Mouse (Mus musculus) A20 (cell line): ENCODE measurements around the gene Palm2.

Experiments
- DNase-seq: peaks from one replicate; pipeline ENCODE4 v3.0.0-alpha.2; 2011; ENCODE audit warnings: low read depth, low spot score

Gene Palm2

DNA sequence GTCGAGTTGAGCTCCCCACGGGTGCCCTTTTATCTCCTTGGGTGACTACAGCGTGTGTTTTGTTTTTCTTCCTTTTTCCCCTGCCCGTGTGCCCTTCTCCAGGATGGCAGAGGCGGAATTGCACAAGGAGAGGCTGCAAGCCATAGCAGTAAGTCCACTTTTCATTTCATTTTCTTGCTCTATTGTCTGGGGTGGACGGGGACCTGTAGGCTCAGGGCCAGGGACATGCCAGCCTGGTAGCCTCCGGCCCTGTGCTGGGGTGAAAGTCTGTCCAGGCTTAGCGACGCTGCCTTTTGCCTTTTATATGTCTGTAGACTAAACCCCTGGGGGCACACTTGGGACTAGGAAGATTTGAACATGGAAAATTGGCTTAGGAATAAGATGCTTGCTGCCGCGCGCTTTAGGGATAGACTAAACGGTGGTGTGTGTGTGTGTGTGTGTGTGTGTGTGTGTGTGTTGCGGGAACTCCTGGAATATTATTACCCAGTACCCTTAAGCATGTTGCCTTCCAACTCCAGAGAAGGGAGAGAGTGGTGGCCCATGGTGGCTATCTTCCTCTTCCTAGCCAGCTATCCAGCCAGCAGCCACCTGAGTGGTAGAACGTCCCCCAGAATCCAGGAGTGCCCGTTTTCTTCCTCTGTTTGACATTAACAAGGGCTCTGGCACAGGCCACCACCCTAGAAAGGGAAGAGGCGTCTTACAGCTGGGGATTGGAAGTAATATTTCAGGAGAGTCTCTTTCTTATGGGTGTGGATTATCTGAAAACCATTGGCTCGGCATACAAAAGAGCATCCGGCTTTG, 134.4 kb downstream of the Palm2 start:
- no peak for DNase-seq

DNA sequence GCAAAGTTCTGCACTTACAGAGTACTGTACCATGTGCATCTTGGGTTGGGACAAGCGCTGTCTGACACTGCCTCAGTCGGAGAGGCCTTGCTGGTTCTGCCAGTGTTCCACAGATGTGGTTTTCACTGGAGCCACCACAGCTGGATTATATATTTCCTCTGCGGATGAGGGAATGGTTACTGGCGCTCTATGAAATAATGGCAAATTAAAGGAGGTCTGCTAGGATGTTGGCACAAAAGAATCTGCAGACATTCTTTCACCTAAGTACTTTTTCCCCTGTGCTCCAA, 135.0 kb downstream of the Palm2 start:
- no peak for DNase-seq

DNA sequence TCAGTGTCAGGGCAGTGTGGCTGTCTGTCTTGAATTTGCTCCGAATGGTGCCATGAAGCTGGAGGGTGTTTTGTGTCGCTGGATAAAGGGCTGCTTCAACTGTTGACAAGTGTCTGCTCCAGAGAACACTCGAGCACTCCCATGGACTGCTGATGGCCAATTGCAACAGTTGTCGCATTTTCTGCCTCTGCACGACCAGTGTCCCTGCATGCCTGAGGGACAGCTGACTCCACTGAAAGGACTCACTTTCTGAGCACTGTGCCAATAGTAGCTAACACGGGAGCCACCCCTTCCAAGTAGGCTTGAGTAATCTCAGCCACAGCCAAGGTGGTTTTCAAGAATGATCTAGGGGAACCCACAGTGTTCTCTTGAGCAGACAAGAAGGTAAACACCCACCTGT, 135.7 kb downstream of the Palm2 start:
- DNase-seq = no peak

GRCm38 (mm10) chr4:57570229-57570628, 136.2 kb downstream of the Palm2 start:
- no peak for DNase-seq

GRCm38 (mm10) chr4:57574181-57574580, 140.1 kb downstream of the Palm2 start:
- no peak for DNase-seq

- DNase-seq = no peak
Measured at GRCm38 (mm10) chr4:57574646-57575045, 140.6 kb downstream of the Palm2 start.

GRCm38 (mm10) chr4:57575686-57576085, 141.6 kb downstream of the Palm2 start:
- DNase-seq = no peak

GRCm38 (mm10) chr4:57576095-57576494, 142.0 kb downstream of the Palm2 start:
- no peak for DNase-seq

GRCm38 (mm10) chr4:57579683-57580082, 145.6 kb downstream of the Palm2 start:
- no peak for DNase-seq

- DNase-seq = no peak
Measured at GRCm38 (mm10) chr4:57585281-57585800, 151.3 kb downstream of the Palm2 start.

GRCm38 (mm10) chr4:57586933-57587658, 153.0 kb downstream of the Palm2 start:
- no peak for DNase-seq

- DNase-seq = no peak
Measured at GRCm38 (mm10) chr4:57588356-57588755, 154.3 kb downstream of the Palm2 start.

DNA sequence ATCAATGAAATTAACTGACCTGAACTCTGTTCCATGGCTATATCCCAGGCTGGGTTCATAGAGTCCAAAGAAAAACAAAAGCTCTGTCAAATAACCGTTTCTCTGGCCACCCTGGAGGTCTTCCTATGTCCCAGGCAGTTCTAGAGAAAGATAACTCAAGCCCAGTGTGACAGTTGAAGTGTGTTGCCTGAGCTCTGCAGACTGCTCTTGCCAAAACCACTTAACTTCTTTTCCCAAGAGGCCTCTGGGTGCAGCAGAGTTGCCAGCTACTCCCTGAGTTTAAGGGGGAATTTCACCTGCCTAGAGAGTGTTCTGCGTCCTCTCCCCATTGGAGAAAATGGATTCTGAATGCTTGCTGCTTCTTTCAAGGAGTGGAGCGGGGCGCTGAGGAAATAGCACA, 158.7 kb downstream of the Palm2 start:
- no peak for DNase-seq

DNA sequence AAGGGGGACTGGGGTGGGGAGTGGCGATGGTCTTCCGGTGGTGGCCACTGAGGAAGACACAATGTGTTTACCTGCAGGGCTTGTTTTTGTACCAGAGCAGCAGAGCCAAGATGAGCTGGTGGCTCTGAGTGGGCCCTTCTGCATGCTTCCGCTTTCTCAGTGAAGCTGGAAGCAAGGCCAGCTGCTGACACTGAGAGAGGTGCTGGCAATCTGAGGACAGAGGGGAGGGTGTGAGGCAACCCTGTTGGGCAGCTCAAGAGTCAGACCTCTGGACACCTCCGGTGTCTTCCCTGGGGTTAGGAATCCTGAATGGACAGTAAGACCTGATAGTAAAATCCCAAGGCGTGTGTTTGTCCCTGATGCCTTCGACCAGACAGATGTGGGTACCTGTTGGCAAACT, 165.9 kb downstream of the Palm2 start:
- DNase-seq = no peak

GRCm38 (mm10) chr4:57600685-57601457, 166.8 kb downstream of the Palm2 start:
- no peak for DNase-seq

- DNase-seq = no peak
Measured at GRCm38 (mm10) chr4:57601458-57601835, 167.4 kb downstream of the Palm2 start.

- no peak for DNase-seq
Measured at GRCm38 (mm10) chr4:57601903-57602617, 168.0 kb downstream of the Palm2 start.

GRCm38 (mm10) chr4:57606258-57606657, 172.2 kb downstream of the Palm2 start:
- DNase-seq = no peak

GRCm38 (mm10) chr4:57607247-57607942, 173.3 kb downstream of the Palm2 start:
- peak; percentile 62 for DNase-seq

DNA sequence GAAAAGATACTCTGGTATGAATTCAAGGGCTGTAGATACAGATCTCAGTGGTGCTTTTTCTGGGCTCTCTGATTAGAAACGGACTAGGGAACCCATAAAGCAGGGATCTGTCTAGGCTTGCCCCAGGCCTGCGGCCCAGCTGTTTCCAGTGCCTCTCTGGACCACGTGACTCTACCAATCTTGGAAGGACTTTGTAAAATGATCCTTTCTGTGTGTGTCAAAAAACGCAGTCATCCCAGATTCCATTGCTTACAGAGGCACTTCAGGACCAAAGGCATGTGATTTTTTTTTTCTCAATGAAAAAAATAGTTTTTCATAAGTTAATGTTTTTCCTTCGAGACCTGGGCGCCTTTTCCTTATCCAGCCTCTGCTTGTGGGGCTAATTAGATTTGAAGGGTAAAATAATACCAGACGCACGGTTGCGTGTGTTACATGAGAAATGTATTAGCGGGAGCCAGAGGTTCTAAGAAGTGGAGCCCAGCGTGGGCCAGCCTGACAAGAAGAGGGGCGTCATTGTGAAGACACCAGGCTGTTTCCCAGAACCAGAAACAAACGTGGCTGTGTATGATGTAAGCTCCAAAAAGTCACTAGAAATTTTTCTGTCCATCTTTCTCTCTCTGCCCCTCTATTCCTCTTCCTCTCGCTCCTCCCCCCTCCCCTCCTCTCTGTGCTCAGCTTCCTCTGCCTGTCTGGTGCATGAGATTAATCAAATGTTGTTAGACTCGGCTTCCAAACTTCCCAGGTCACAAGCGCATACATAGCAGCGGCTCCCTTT, 177.4 kb downstream of the Palm2 start:
- DNase-seq = no peak
